Mouse (Mus musculus): ENCODE data around the gene Prcc.
"Not testable (repeated sequence)": the region's sequence is repeated elsewhere in the genome, so short reads cannot be mapped to it uniquely, and the experiment has no call there.

Gene Prcc

DNA sequence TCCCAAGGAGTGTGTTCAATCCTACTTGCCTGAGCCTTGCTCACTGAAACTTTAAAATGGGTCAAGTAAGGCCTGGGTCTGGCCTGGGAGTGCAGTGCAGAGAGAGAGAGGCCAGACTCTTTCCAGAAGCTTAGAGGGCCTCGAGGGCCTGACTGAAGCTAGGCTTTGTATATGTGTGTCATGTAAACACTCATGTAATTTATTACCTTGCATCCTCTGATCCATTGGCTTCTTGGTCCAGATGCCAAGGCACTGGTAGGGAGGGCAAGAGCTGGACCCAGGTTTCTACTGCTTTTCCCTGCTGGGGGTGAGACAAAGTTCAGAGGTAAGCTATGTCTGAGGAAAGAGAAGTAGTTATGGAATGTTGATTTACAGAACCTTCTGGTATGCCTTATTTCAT lies 22.5 kb upstream of the Prcc start:
- in situ Hi-C loops (cut with MboI; ENCODE audit: low pct_unique_long_range_greater_than_20kb in 1 of 2, low sequenced_read_pairs in 2 of 2, unreplicated experiment in 1 of 2): no loop called here

- in situ Hi-C loops (cut with MboI; ENCODE audit: low pct_unique_long_range_greater_than_20kb in 1 of 2, low sequenced_read_pairs in 2 of 2, unreplicated experiment in 1 of 2): no loop called here
These were observed 21.8 kb upstream of the Prcc start for GRCm38 (mm10) chr3:87906981-87907857.

DNA sequence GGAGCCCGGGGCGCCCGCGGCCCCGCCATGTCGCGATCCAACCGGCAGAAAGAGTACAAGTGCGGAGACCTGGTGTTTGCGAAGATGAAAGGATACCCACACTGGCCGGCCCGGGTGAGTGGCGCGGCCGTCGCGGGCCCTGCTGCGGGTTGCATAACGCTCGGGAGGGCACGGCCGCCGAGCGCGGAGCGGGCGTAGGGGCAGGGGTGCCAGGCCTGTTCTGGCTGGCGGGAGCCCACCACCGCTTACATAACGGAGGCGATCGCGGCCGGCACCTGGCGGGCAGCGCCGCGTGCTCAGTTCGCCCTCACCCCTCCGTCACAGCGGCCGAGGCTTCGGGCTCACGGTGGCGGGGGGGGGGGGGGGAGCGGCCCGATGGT lies 21.2 kb upstream of the Prcc start:
- in situ Hi-C loops (cut with MboI; ENCODE audit: low pct_unique_long_range_greater_than_20kb in 1 of 2, low sequenced_read_pairs in 2 of 2, unreplicated experiment in 1 of 2): no loop called here

DNA sequence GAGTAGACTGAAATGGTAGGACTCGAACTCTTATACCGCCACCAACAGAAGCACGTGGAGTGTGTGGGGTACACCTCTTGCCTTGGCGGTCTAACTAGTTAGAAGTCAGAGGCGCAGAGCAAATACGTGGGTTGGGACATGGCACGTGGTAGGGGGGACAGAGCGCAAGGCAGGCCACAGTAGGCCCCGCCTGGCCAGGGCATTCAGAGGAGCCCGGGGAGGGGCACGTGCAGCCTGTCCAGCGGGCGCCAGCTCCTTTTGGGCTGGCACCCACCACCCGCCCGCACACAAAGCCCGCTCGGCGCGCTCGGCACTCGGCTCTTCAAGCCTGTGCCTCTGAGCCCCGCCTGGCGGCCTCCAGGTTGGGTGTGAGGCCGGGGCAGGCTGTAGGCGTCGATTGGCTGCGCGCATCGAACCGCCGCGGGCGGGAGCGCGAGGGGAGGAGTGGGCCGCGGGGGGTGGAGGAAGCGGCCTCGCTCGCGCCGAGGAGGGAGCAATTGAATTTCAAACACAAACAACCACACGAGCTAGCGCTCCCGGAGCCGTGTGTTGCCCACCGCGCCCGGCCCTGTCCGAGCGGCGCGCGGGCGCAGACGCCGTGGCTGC lies 20.6 kb upstream of the Prcc start, which contains the start of gene Hdgf:
Gene Hdgf, plus strand, starts transcription at position 442 of the 606 bp plus-strand sequence.
- in situ Hi-C loops (cut with MboI; ENCODE audit: low pct_unique_long_range_greater_than_20kb in 1 of 2, low sequenced_read_pairs in 2 of 2, unreplicated experiment in 1 of 2): no loop called here

DNA sequence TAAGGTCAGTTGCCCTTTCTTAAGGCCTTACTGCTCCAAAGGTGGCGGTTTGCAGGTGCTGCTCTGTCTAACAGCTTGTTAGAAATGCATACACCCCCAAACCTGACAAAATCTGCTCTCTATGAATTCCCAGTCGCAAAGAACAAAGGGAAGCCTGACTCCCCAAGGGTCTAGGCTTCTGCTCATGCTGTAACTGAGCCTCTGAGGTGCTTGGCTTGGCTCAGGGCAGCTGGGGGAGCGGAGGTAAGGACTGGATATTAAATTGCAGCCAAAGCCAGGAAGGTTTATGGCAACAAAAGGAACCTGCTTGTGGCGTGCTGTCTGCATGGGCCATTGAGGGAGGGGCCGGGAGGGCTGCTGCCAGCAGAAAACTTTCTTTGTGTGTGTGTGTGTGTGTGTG lies 18.4 kb upstream of the Prcc start:
- in situ Hi-C loops (cut with MboI; ENCODE audit: low pct_unique_long_range_greater_than_20kb in 1 of 2, low sequenced_read_pairs in 2 of 2, unreplicated experiment in 1 of 2): no loop called here

DNA sequence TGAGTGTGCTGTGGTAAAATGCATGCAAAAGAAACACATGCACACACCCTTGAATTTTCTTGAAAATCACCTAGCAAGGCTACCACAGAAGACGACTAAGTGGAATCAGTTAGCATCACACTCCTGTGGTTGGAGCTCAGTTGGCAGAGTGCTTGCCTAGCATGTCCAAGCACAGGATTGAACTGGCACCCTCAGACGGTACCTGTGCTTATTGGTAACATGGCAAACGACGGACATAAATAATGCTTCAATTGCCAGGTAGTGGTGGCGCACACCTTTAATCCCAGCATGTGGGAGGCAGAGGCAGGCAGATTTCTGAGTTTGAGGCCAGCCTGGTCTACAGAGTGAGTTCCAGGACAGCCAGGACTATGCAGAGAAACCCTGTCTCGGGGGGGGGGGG lies 16.6 kb upstream of the Prcc start:
- in situ Hi-C loops (cut with MboI; ENCODE audit: low pct_unique_long_range_greater_than_20kb in 1 of 2, low sequenced_read_pairs in 2 of 2, unreplicated experiment in 1 of 2): not testable (repeated sequence)

DNA sequence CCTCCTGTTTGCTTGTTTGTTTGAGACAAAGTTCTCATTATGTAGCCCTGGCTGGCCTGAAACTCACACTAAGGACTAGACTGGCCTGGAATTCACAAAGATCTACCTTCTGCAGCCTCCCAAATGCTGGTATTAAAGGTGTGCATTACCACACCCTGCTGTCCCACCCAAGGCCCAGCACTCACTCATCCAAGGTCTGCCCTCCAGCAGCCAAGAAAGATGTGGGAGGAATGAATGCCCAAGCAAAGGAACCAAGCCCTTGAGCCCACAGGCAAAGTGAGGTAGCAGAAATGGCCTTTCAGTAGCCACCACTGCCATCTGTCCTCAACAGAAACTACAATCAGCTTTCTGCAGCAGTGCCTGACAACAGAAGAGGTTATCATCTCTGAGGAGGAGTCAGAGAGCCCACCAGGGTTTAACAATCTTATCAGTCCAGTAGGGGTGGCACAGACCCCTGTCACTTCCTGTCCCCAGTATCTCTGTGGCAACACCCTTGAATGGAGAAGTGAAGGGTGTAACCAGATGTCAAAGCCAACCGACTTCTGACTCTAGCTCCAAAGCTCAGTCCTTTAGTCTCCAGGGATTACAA lies 15.7 kb upstream of the Prcc start:
- in situ Hi-C loops (cut with MboI; ENCODE audit: low pct_unique_long_range_greater_than_20kb in 1 of 2, low sequenced_read_pairs in 2 of 2, unreplicated experiment in 1 of 2): no loop called here

- in situ Hi-C loops (cut with MboI; ENCODE audit: low pct_unique_long_range_greater_than_20kb in 1 of 2, low sequenced_read_pairs in 2 of 2, unreplicated experiment in 1 of 2): no loop called here
These were observed 14.4 kb upstream of the Prcc start for GRCm38 (mm10) chr3:87899776-87900175.

GRCm38 (mm10) chr3:87899266-87899665 lies 13.9 kb upstream of the Prcc start:
- in situ Hi-C loops (cut with MboI; ENCODE audit: low pct_unique_long_range_greater_than_20kb in 1 of 2, low sequenced_read_pairs in 2 of 2, unreplicated experiment in 1 of 2): no loop called here

DNA sequence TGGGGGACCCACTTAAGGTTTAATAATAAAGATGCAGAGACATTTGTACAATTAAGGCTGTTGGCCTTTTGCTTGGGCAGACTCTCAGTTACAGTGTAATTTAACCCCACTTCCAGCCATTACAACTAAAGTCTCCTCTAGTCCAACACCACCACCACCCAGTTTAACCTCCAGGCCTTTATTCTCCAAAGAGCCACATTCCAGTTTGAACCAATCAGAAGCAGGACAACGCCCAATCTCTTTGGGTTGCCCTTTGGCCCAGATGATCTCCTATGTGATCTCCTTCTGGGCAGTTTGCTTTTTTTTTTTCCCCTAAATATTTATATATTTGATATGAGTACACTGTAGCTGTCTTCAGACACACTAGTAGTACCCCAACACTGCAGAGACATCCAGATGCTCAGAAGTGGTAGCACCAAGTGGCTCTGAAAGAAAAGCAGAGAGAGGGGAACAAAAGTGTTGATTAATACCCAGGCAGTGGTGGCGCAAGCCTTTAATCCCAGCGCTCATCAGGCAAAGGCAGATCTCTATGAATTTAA lies 8.0 kb upstream of the Prcc start:
- in situ Hi-C loops (cut with MboI; ENCODE audit: low pct_unique_long_range_greater_than_20kb in 1 of 2, low sequenced_read_pairs in 2 of 2, unreplicated experiment in 1 of 2): no loop called here

- in situ Hi-C loops (cut with MboI; ENCODE audit: low pct_unique_long_range_greater_than_20kb in 1 of 2, low sequenced_read_pairs in 2 of 2, unreplicated experiment in 1 of 2): no loop called here
These were observed 6.1 kb upstream of the Prcc start for GRCm38 (mm10) chr3:87891481-87891880.

- in situ Hi-C loops (cut with MboI; ENCODE audit: low pct_unique_long_range_greater_than_20kb in 1 of 2, low sequenced_read_pairs in 2 of 2, unreplicated experiment in 1 of 2): loop anchor here in 1 of 2 experiments (5.0 kb wide), 1 partner anchor 35 kb away; no protein-coding TSS in a partner anchor
These were observed 2.0 kb upstream of the Prcc start for GRCm38 (mm10) chr3:87887400-87887799.

DNA sequence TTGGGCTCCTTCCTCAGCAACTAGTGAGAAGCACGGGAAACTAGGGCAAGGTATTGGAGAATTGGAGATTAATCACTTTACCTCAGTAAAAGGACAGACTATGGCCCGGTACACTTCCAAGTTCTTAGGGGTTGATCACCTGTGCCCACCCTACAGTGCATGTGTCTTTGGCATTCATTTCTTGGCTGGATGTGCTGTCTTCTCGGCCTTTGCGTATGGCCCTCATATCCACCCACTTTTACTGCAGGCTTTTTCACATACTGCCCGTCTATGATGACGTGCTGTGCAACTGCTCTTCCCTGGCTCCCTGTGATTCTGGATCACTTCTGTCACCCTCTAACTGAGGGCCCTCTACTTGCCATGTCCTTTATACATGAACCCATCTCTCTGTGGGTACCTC lies 1.0 kb upstream of the Prcc start:
- in situ Hi-C loops (cut with MboI; ENCODE audit: low pct_unique_long_range_greater_than_20kb in 1 of 2, low sequenced_read_pairs in 2 of 2, unreplicated experiment in 1 of 2): loop anchor here in 1 of 2 experiments (5.0 kb wide), 1 partner anchor 36 kb away; no protein-coding TSS in a partner anchor

- in situ Hi-C loops (cut with MboI; ENCODE audit: low pct_unique_long_range_greater_than_20kb in 1 of 2, low sequenced_read_pairs in 2 of 2, unreplicated experiment in 1 of 2): loop anchor here in 1 of 2 experiments (5.0 kb wide), 1 partner anchor 36 kb away; no protein-coding TSS in a partner anchor
These were observed 577 bp upstream of the Prcc start for GRCm38 (mm10) chr3:87886004-87886365.

GRCm38 (mm10) chr3:87884708-87885251 lies 628 bp downstream of the Prcc start:
- in situ Hi-C loops (cut with MboI; ENCODE audit: low pct_unique_long_range_greater_than_20kb in 1 of 2, low sequenced_read_pairs in 2 of 2, unreplicated experiment in 1 of 2): loop anchor here in 1 of 2 experiments (5.0 kb wide), 1 partner anchor 38 kb away; no protein-coding TSS in a partner anchor

GRCm38 (mm10) chr3:87884291-87884690 lies 1.1 kb downstream of the Prcc start:
- in situ Hi-C loops (cut with MboI; ENCODE audit: low pct_unique_long_range_greater_than_20kb in 1 of 2, low sequenced_read_pairs in 2 of 2, unreplicated experiment in 1 of 2): no loop called here

DNA sequence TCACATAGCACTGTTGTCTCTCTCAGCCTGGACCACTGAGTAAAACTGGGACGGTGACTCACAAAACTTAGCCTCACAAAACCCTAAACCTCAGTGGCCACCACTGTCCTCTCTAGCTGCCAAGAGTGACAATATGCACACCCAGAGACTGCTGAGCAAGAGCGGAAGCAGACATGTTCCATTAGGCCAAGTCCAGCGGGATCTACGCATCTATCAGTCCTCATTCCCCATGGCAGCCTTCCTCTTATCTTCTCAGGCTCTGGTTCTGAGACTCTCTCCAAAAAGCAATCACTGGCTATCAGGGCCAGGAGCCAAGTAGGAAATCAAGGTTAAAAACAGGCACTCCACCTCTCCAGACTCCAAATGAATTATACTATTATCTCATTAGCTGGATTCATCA lies 7.7 kb downstream of the Prcc start:
- in situ Hi-C loops (cut with MboI; ENCODE audit: low pct_unique_long_range_greater_than_20kb in 1 of 2, low sequenced_read_pairs in 2 of 2, unreplicated experiment in 1 of 2): no loop called here

- in situ Hi-C loops (cut with MboI; ENCODE audit: low pct_unique_long_range_greater_than_20kb in 1 of 2, low sequenced_read_pairs in 2 of 2, unreplicated experiment in 1 of 2): not testable (repeated sequence)
These were observed 21.3 kb downstream of the Prcc start for GRCm38 (mm10) chr3:87864111-87864510.

DNA sequence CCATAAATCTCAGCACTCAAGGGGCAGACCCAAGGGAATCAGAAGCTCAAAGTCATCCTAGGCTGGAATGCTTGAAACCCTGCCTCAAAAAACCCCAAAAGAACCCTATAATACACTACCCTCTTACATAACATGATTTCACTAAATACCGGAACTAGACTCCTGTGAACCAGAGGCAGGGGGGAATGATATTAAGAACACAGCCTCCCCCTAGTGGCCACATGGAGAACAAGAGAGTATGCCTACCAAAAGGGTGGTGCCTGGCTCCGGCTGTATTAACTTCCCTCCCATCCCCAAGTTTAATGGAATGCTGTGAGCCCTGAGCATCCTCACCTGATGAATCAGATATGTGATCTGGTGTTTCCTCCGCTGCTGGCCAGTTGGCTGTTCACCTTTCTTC lies 25.6 kb downstream of the Prcc start:
- in situ Hi-C loops (cut with MboI; ENCODE audit: low pct_unique_long_range_greater_than_20kb in 1 of 2, low sequenced_read_pairs in 2 of 2, unreplicated experiment in 1 of 2): no loop called here

All from mouse embryonic stem cell (cell line).